8 mouse cellular contexts compared by ENCODE assay signal in the genomic region with DNA sequence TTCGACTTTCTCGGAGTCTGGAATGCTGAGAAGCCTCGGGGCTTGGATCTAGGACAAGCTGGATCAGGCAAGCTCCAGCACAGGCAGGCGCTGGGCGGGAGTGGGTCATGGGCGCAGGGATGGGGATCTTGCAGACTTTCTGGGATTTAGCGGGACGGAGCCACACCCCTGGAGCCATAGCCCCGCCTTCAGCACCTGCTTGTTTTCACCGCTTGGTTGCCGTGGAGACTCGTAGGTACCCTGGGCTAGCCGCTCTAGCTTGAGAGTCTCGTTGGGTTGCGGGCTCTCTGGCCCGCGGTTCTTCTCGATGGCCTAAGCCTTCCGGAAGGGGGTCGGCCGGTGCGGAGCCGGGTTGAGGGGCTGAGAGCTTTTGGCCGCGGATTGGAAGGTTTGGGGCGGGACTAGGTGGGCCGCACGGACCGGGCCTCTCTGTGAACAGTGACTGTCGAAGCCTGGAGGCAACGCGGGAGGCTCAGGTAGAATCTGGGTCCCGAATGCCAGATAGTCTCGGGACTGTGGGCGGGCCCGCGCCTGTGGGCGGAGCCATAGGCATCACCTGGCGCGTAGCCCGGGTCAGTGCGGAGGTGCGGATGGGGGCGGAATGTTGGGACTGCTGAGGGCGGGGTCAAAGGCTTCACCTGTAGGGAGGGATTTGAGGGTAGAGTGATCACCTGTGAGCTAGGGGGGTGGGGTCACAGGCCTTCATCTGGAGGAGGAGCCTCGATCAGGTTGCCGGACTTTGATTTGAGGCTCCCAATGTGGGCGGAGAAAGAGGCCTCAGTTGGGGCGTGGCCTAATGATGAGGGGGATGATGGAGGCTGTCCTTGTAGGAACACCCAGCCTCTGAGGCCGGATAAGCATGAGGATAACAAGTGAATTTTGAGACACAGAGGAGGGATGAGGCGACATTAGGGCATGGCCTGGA. TPM values are rescaled to one million over a fixed set of nuclear protein-coding genes. Genes with fewer than 3 reads are reported as not detected.
A peak's percentile ranks its signal among the peaks of the same experiment; 100 is the strongest.
DNase-seq lines count a peak whose midpoint lies in the region; ATAC-seq and TF ChIP-seq lines count a peak whose summit lies in the region.

No protein-coding gene starts in this region.

- H3K27me3 ChIP-seq in forebrain, embryonic 13.5 days: peaks cover 5% of the 10 kb centered on the region
- no peaks in the 10 kb centered on the region for H3K27me3 ChIP-seq in heart, embryonic 16.5 days (ENCODE audit: control insufficient read depth, insufficient read depth, low read length)
- H3K27me3 ChIP-seq in liver, embryonic 11.5 days (replicated peaks; ENCODE audit: control insufficient read depth, insufficient read depth, low read length): peaks cover 7% of the 10 kb centered on the region
- no peaks in the 10 kb centered on the region for H3K27me3 ChIP-seq in myocyte (ENCODE audit: control insufficient read depth, insufficient read depth, insufficient read length)

- peak; percentile 82 for ATAC-seq in forebrain, embryonic 13.5 days
- ATAC-seq in heart, embryonic 16.5 days (replicated peaks; ENCODE audit: extremely low read depth, insufficient read depth, low FRiP score): peak; percentile 50
- ATAC-seq in liver, embryonic 11.5 days (replicated peaks; ENCODE audit: low FRiP score): peak; percentile 77

- no peaks in the 10 kb centered on the region for H3K79me2 ChIP-seq in myocyte (ENCODE audit: control insufficient read depth, insufficient read depth)

- TF ChIP-seq POLR2A in myocyte (IDR thresholded peaks at IDR 0.05; ENCODE audit: insufficient read length, low read depth): no peak

- H3K36me3 ChIP-seq in forebrain, embryonic 13.5 days (ENCODE audit: poor library complexity, severe bottlenecking): no peaks in the 10 kb centered on the region
- no peaks in the 10 kb centered on the region for H3K36me3 ChIP-seq in heart, embryonic 16.5 days (ENCODE audit: control insufficient read depth, insufficient read depth)
- H3K36me3 ChIP-seq in liver, embryonic 11.5 days (ENCODE audit: control insufficient read depth, insufficient read depth, low read length): no peaks in the 10 kb centered on the region
- H3K36me3 ChIP-seq in myocyte (ENCODE audit: control insufficient read depth, insufficient read depth): no peaks in the 10 kb centered on the region

- H3K27ac ChIP-seq in forebrain, embryonic 13.5 days: peak overlapping the region; percentile 67
- peak overlapping the region; percentile 81 for H3K27ac ChIP-seq in heart, embryonic 16.5 days (ENCODE audit: low read length)
- no peak overlapping the region for H3K27ac ChIP-seq in liver, embryonic 11.5 days (ENCODE audit: low read depth, low read length)

- H3K9me3 ChIP-seq in forebrain, embryonic 13.5 days (replicated peaks): no peaks in the 10 kb centered on the region
- no peaks in the 10 kb centered on the region for H3K9me3 ChIP-seq in heart, embryonic 16.5 days (replicated peaks; ENCODE audit: control insufficient read depth, low read length)
- no peaks in the 10 kb centered on the region for H3K9me3 ChIP-seq in liver, embryonic 11.5 days (ENCODE audit: control insufficient read depth, low read length)

- peak overlapping the region; percentile 83 for H3K4me2 ChIP-seq in forebrain, embryonic 13.5 days
- H3K4me2 ChIP-seq in heart, embryonic 16.5 days (ENCODE audit: low read depth, low read length): peak overlapping the region; percentile 96
- H3K4me2 ChIP-seq in liver, embryonic 11.5 days: peak overlapping the region; percentile 94
- H3K4me2 ChIP-seq in myocyte (ENCODE audit: low read depth): peak overlapping the region; percentile 90

- DNase-seq in CD8-positive naive resting alpha-beta T cell, adult 2 months (ENCODE audit: low read depth in 2 of 2, low spot score in 2 of 2): peak; percentile 28 to 44
- peak; percentile 96 for DNase-seq in cerebellum, adult 11 months
- peak; percentile 96 for DNase-seq in kidney, postnatal 14 days
- peak; percentile 78 for DNase-seq in liver, embryonic 11.5 days (ENCODE audit: low spot score)
- peak; percentile 65 to 75 for DNase-seq in spleen, postnatal 4 days (ENCODE audit: low spot score in 2 of 2)

- peak overlapping the region; percentile 82 for H3K9ac ChIP-seq in forebrain, embryonic 13.5 days
- H3K9ac ChIP-seq in heart, embryonic 16.5 days (ENCODE audit: low read length): peak overlapping the region; percentile 73
- 0 out of 2 replicates have a peak overlapping the region, but pooled peaks have one; percentile 25 for H3K9ac ChIP-seq in liver, embryonic 11.5 days (ENCODE audit: low read depth, low read length)

- WGBS in forebrain, embryonic 13.5 days: under 1% methylated on average over 51 of the region's 51 CpGs
- WGBS in heart, embryonic 16.5 days: 3% methylated on average over 51 of the region's 51 CpGs
- 1% methylated on average over 51 of the region's 51 CpGs for WGBS in liver, embryonic 11.5 days

- H3ac ChIP-seq in myocyte (ENCODE audit: control insufficient read depth, insufficient read length): peak overlapping the region; percentile 36

- peaks cover 52% of the 10 kb centered on the region for H3K4me1 ChIP-seq in forebrain, embryonic 13.5 days
- H3K4me1 ChIP-seq in heart, embryonic 16.5 days (ENCODE audit: control insufficient read depth, insufficient read depth, low read length): peaks cover 37% of the 10 kb centered on the region
- H3K4me1 ChIP-seq in liver, embryonic 11.5 days (replicated peaks; ENCODE audit: control insufficient read depth, insufficient read depth, low read length): peaks cover 8% of the 10 kb centered on the region

- peak overlapping the region; percentile 52 for H3K4me3 ChIP-seq in forebrain, embryonic 13.5 days
- H3K4me3 ChIP-seq in heart, embryonic 16.5 days (ENCODE audit: low read length): peak overlapping the region; percentile 62
- peak overlapping the region; percentile 67 for H3K4me3 ChIP-seq in liver, embryonic 11.5 days (ENCODE audit: low read depth, low read length)
- H3K4me3 ChIP-seq in myocyte: peak overlapping the region; percentile 35

TF ChIP-seq in myocyte, 11 proteins besides CTCF, POLR2A, EP300 and RAD21:
- TF ChIP-seq POLR2AphosphoS2 (IDR thresholded peaks at IDR 0.05; ENCODE audit: insufficient read length, low read depth) (no peak), TCF3 (IDR thresholded peaks at IDR 0.05; ENCODE audit: insufficient read length, low read depth) (no peak), USF1 (IDR thresholded peaks at IDR 0.05; ENCODE audit: low read depth) (no peak), CEBPB (IDR thresholded peaks at IDR 0.05; ENCODE audit: insufficient read depth, poor library complexity, severe bottlenecking) (no peak), MAX (IDR thresholded peaks at IDR 0.05; ENCODE audit: low read depth) (no peak), MYOD1 (IDR thresholded peaks at IDR 0.05; ENCODE audit: control insufficient read depth in 1 of 3, insufficient read length in 2 of 3, low read depth in 2 of 3) (no peak), TCF12 (IDR thresholded peaks at IDR 0.05; ENCODE audit: insufficient read depth, poor library complexity, severe bottlenecking) (no peak), MYOG (IDR thresholded peaks at IDR 0.05; ENCODE audit: control insufficient read depth in 1 of 3, insufficient read depth in 1 of 3, insufficient read length in 2 of 3, low read depth in 2 of 3) (no peak), REST (IDR thresholded peaks at IDR 0.05; ENCODE audit: insufficient read depth, insufficient read length) (no peak), SRF (IDR thresholded peaks at IDR 0.05; ENCODE audit: control insufficient read depth, insufficient read length, low read depth) (no peak), E2F4 (IDR thresholded peaks at IDR 0.05; ENCODE audit: insufficient read depth) (no peak)

RNA-seq across cellular contexts. Expression of gene Slc27a1, which starts 0.9 kb away (rescaled TPM):
- 59.9 and 61.0 TPM in 2 replicates for polyA plus RNA-seq in forebrain, embryonic 13.5 days (2015; fragmentation: Nextera tagmentation; extraction: Ambion mirVana)
- polyA plus RNA-seq in heart, embryonic 16.5 days (2015; fragmentation: Nextera tagmentation; extraction: Ambion mirVana): 25.1 and 26.2 TPM in 2 replicates
- 6.2 and 7.0 TPM in 2 replicates for polyA plus RNA-seq in liver, embryonic 11.5 days (2014; fragmentation: Nextera tagmentation; extraction: Ambion mirVana)
- 33.9 TPM for polyA plus RNA-seq in myocyte (2012; fragmentation: generic; extraction: Trizol)

RNA-seq across cellular contexts. Expression of gene Nxnl1, which starts 3.2 kb away (rescaled TPM):
- 0.06 TPM in 1 of 2 replicates, not detected in the other for polyA plus RNA-seq in forebrain, embryonic 13.5 days (2015; fragmentation: Nextera tagmentation; extraction: Ambion mirVana)
- polyA plus RNA-seq in heart, embryonic 16.5 days (2015; fragmentation: Nextera tagmentation; extraction: Ambion mirVana): 0.06 and 0.18 TPM in 2 replicates
- polyA plus RNA-seq in liver, embryonic 11.5 days (2014; fragmentation: Nextera tagmentation; extraction: Ambion mirVana): 0.23 and 0.30 TPM in 2 replicates
- polyA plus RNA-seq in myocyte (2012; fragmentation: generic; extraction: Trizol): 0.04 TPM

RNA-seq across cellular contexts. Expression of gene Tmem221, which starts 11.0 kb away (rescaled TPM):
- polyA plus RNA-seq in forebrain, embryonic 13.5 days (2015; fragmentation: Nextera tagmentation; extraction: Ambion mirVana): not detected in 2 replicates
- 0.99 and 1.4 TPM in 2 replicates for polyA plus RNA-seq in heart, embryonic 16.5 days (2015; fragmentation: Nextera tagmentation; extraction: Ambion mirVana)
- 0.53 and 1.1 TPM in 2 replicates for polyA plus RNA-seq in liver, embryonic 11.5 days (2014; fragmentation: Nextera tagmentation; extraction: Ambion mirVana)
- polyA plus RNA-seq in myocyte (2012; fragmentation: generic; extraction: Trizol): 0.20 TPM

RNA-seq across cellular contexts. Expression of gene Pgls, which starts 22.3 kb away (rescaled TPM):
- polyA plus RNA-seq in forebrain, embryonic 13.5 days (2015; fragmentation: Nextera tagmentation; extraction: Ambion mirVana): 201 and 206 TPM in 2 replicates
- polyA plus RNA-seq in heart, embryonic 16.5 days (2015; fragmentation: Nextera tagmentation; extraction: Ambion mirVana): 188 and 205 TPM in 2 replicates
- 200 TPM in 2 replicates for polyA plus RNA-seq in liver, embryonic 11.5 days (2014; fragmentation: Nextera tagmentation; extraction: Ambion mirVana)
- polyA plus RNA-seq in myocyte (2012; fragmentation: generic; extraction: Trizol): 248 TPM

RNA-seq across cellular contexts. Expression of gene Mvb12a, which starts 26.9 kb away (rescaled TPM):
- polyA plus RNA-seq in forebrain, embryonic 13.5 days (2015; fragmentation: Nextera tagmentation; extraction: Ambion mirVana): 52.9 and 55.3 TPM in 2 replicates
- polyA plus RNA-seq in heart, embryonic 16.5 days (2015; fragmentation: Nextera tagmentation; extraction: Ambion mirVana): 60.3 and 65.8 TPM in 2 replicates
- 68.1 and 71.0 TPM in 2 replicates for polyA plus RNA-seq in liver, embryonic 11.5 days (2014; fragmentation: Nextera tagmentation; extraction: Ambion mirVana)
- polyA plus RNA-seq in myocyte (2012; fragmentation: generic; extraction: Trizol): 61.5 TPM

Comparison
In these comparisons a context has a peak if more than half of its experiments do, and no peak if none do; other contexts are left out.
1. DNase-seq: peak in every context shown above with its lines; median percentile 96 in cerebellum, adult 11 months; 96 in kidney, postnatal 14 days; 78 in liver, embryonic 11.5 days; 70 in spleen, postnatal 4 days; 36 in CD8-positive naive resting alpha-beta T cell, adult 2 months.
2. H3K9ac ChIP-seq: peak in every context shown above with its lines; median percentile 82 in forebrain, embryonic 13.5 days; 73 in heart, embryonic 16.5 days; 25 in liver, embryonic 11.5 days.